Mouse (Mus musculus): ENCODE results near the gene Itfg2. TPM values are rescaled to one million over a fixed set of nuclear protein-coding genes. Genes with fewer than 3 reads are reported as not detected.

The Itfg2 gene
- polyA plus RNA-seq, 1 experiment: 48.1 TPM

DNA sequence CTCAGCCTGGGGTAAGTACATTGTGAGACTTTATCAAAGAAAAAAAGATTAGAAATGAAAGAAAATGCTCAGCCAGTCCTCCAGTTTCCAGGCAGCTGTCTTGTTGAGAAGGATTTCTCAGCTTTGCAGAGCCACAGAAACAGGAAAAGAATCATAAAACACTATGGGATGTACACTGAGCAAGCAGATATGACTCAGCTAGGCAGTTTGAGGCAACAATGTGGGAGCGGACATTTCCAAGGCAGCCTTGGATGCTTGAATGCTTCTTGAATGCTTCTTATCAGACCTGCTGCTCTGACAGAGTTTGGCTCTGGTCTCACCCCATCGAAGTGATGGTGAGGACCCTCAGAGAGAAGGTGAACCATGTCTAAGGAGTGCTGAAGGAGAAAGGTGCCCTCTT is 3.7 kb downstream of the Itfg2 start:
- Histone ChIP-seq H3K27me3 (ENCODE audit: control insufficient read depth, insufficient read depth, low read length) (no peaks in the 10 kb centered on the region), H3K27ac (ENCODE audit: insufficient read depth, low read length) (no peak overlapping the region), H3K4me3 (replicated peaks; ENCODE audit: insufficient read depth, low read depth, low read length) (no peak overlapping the region), H3K4me1 (ENCODE audit: control insufficient read depth, insufficient read depth, low read length) (peaks cover 4% of the 10 kb centered on the region)
- no peak for DNase-seq
- 89% methylated on average over 2 of the region's 2 CpGs for WGBS
- TF ChIP-seq POLR2A (IDR thresholded peaks at IDR 0.05; ENCODE audit: borderline replicate concordance, insufficient read depth, low read length): no peak

- H3K4me3 ChIP-seq (replicated peaks; ENCODE audit: insufficient read depth, low read depth, low read length): no peak overlapping the region
- H3K27me3 ChIP-seq (ENCODE audit: control insufficient read depth, insufficient read depth, low read length): no peaks in the 10 kb centered on the region
- H3K4me1 ChIP-seq (ENCODE audit: control insufficient read depth, insufficient read depth, low read length): peaks cover 4% of the 10 kb centered on the region
- WGBS: 61% methylated on average over 1 of the region's 1 CpGs
- no peak for TF ChIP-seq POLR2A (IDR thresholded peaks at IDR 0.05; ENCODE audit: borderline replicate concordance, insufficient read depth, low read length)
- no peak for TF ChIP-seq CTCF (IDR thresholded peaks at IDR 0.05; ENCODE audit: borderline replicate concordance, insufficient read depth, low read depth, low read length)
- no peak overlapping the region for H3K27ac ChIP-seq (ENCODE audit: insufficient read depth, low read length)
- no peak for DNase-seq
Measured at GRCm38 (mm10) chr6:128418076-128418475, 6.7 kb downstream of the Itfg2 start.

GRCm38 (mm10) chr6:128416169-128416568 is 8.6 kb downstream of the Itfg2 start:
- TF ChIP-seq POLR2A (IDR thresholded peaks at IDR 0.05; ENCODE audit: borderline replicate concordance, insufficient read depth, low read length) (no peak), CTCF (IDR thresholded peaks at IDR 0.05; ENCODE audit: borderline replicate concordance, insufficient read depth, low read depth, low read length) (no peak)
- WGBS: 85% methylated on average over 5 of the region's 5 CpGs
- peaks cover 4% of the 10 kb centered on the region for H3K4me1 ChIP-seq (ENCODE audit: control insufficient read depth, insufficient read depth, low read length)
- no peak overlapping the region for H3K27ac ChIP-seq (ENCODE audit: insufficient read depth, low read length)
- no peak for DNase-seq
- H3K4me3 ChIP-seq (replicated peaks; ENCODE audit: insufficient read depth, low read depth, low read length): no peak overlapping the region
- H3K27me3 ChIP-seq (ENCODE audit: control insufficient read depth, insufficient read depth, low read length): no peaks in the 10 kb centered on the region

DNA sequence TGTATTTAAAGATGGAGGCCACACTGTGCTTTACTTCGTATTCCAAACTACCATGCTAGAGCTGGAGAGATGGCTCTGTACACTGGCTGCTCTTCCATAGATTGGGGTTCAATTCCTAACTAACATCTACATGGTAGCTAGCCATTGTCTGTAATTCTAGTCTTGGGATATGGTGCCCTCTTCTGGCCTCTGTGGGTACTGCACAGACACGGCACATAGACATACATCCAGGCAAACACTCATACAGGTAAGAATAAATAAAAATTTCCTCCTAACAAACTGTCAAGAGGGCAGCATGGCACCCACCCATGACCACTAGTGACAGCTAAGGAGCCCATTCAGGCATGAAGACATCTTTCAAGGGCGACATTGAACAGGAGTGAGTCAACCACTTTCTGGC is 13.6 kb downstream of the Itfg2 start:
- peak; percentile 70 to 83 for DNase-seq
- TF ChIP-seq CTCF (IDR thresholded peaks at IDR 0.05; ENCODE audit: borderline replicate concordance, insufficient read depth, low read depth, low read length) (peak; percentile 89), POLR2A (IDR thresholded peaks at IDR 0.05; ENCODE audit: borderline replicate concordance, insufficient read depth, low read length) (no peak)
- no peaks in the 10 kb centered on the region for H3K4me1 ChIP-seq (ENCODE audit: control insufficient read depth, insufficient read depth, low read length)
- no peaks in the 10 kb centered on the region for H3K27me3 ChIP-seq (ENCODE audit: control insufficient read depth, insufficient read depth, low read length)
- 11% methylated on average over 3 of the region's 3 CpGs for WGBS
- no peak overlapping the region for H3K27ac ChIP-seq (ENCODE audit: insufficient read depth, low read length)
- no peak overlapping the region for H3K4me3 ChIP-seq (replicated peaks; ENCODE audit: insufficient read depth, low read depth, low read length)

- TF ChIP-seq CTCF (IDR thresholded peaks at IDR 0.05; ENCODE audit: borderline replicate concordance, insufficient read depth, low read depth, low read length) (no peak), POLR2A (IDR thresholded peaks at IDR 0.05; ENCODE audit: borderline replicate concordance, insufficient read depth, low read length) (no peak)
- no peak overlapping the region for H3K4me3 ChIP-seq (replicated peaks; ENCODE audit: insufficient read depth, low read depth, low read length)
- WGBS: 95% methylated on average over 13 of the region's 13 CpGs
- H3K27ac ChIP-seq (ENCODE audit: insufficient read depth, low read length): no peak overlapping the region
- H3K27me3 ChIP-seq (ENCODE audit: control insufficient read depth, insufficient read depth, low read length): no peaks in the 10 kb centered on the region
- H3K4me1 ChIP-seq (ENCODE audit: control insufficient read depth, insufficient read depth, low read length): no peaks in the 10 kb centered on the region
- DNase-seq: peak in 1 of 2 experiments; percentile 16
Measured at GRCm38 (mm10) chr6:128410305-128410704, 14.4 kb downstream of the Itfg2 start.

DNA sequence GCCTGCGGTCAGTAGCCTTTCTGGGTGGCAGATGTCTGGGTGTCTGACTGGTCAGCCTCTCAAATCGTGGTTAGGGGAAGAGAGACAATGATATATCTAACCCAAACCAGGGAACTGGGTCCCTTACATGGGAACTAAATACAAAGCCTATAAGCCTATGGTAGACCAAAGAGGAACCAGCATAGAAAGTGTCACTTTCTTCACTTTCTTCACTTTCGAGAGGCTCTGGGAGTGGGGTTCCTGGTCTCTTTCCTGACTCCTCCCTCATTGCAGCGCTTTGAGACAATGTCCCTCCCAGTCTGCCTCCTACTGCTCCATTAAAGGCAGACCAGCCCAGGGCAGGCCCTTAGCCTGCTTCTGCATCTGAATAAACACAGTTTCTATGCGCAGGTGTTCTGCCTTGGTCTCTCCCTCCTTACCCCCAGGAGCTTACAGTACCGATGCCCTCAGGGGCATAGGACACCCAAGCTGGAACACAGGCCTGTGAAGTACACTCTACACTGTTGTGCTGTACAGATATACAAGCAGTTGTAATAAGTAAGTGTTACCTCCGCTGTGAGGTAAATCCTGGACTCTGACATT is 16.1 kb downstream of the Itfg2 start:
- H3K27ac ChIP-seq (ENCODE audit: insufficient read depth, low read length): no peak overlapping the region
- H3K27me3 ChIP-seq (ENCODE audit: control insufficient read depth, insufficient read depth, low read length): no peaks in the 10 kb centered on the region
- WGBS: 87% methylated on average over 7 of the region's 7 CpGs
- no peak overlapping the region for H3K4me3 ChIP-seq (replicated peaks; ENCODE audit: insufficient read depth, low read depth, low read length)
- DNase-seq: no peak
- TF ChIP-seq POLR2A (IDR thresholded peaks at IDR 0.05; ENCODE audit: borderline replicate concordance, insufficient read depth, low read length) (no peak), CTCF (IDR thresholded peaks at IDR 0.05; ENCODE audit: borderline replicate concordance, insufficient read depth, low read depth, low read length) (no peak)
- peaks cover 3% of the 10 kb centered on the region for H3K4me1 ChIP-seq (ENCODE audit: control insufficient read depth, insufficient read depth, low read length)

DNA sequence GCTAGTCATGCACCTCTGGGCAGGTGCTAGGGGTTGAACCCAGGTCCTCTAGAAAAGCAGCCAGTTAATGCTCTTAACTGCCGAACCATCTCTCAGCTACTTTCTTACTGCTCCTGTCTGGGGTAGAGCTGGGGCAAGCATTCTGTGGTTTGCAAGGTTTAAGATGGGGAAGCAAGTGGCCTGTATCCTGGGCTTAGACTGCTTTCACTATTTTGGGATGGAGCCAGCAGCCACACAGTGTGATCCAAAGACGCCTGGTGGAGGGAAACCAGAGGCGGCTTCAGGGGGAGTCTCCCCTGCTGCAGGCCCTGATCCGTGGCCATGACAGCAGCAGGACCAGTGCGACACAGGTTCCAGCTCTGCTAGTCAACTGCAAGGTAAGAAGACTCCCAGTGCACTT is 20.0 kb downstream of the Itfg2 start:
- 28% methylated on average over 5 of the region's 5 CpGs for WGBS
- no peak for DNase-seq
- H3K27me3 ChIP-seq (ENCODE audit: control insufficient read depth, insufficient read depth, low read length): no peaks in the 10 kb centered on the region
- no peak overlapping the region for H3K27ac ChIP-seq (ENCODE audit: insufficient read depth, low read length)
- TF ChIP-seq POLR2A (IDR thresholded peaks at IDR 0.05; ENCODE audit: borderline replicate concordance, insufficient read depth, low read length) (no peak), CTCF (IDR thresholded peaks at IDR 0.05; ENCODE audit: borderline replicate concordance, insufficient read depth, low read depth, low read length) (no peak)
- peaks cover 3% of the 10 kb centered on the region for H3K4me1 ChIP-seq (ENCODE audit: control insufficient read depth, insufficient read depth, low read length)
- no peak overlapping the region for H3K4me3 ChIP-seq (replicated peaks; ENCODE audit: insufficient read depth, low read depth, low read length)

GRCm38 (mm10) chr6:128399421-128400185 is 25.1 kb downstream of the Itfg2 start:
- WGBS: 12% methylated on average over 21 of the region's 21 CpGs

More at GRCm38 (mm10) chr6:128399421-128400185, 25.1 kb downstream of the Itfg2 start:
- peaks cover 6% of the 10 kb centered on the region for H3K4me1 ChIP-seq (ENCODE audit: control insufficient read depth, insufficient read depth, low read length)
- DNase-seq: peak; percentile 72 to 80
- peak overlapping the region; percentile 63 for H3K4me3 ChIP-seq (replicated peaks; ENCODE audit: insufficient read depth, low read depth, low read length)
- TF ChIP-seq CTCF (IDR thresholded peaks at IDR 0.05; ENCODE audit: borderline replicate concordance, insufficient read depth, low read depth, low read length) (no peak), POLR2A (IDR thresholded peaks at IDR 0.05; ENCODE audit: borderline replicate concordance, insufficient read depth, low read length) (0 out of 2 replicates have a peak, but pooled peaks have one; percentile 16)
- no peaks in the 10 kb centered on the region for H3K27me3 ChIP-seq (ENCODE audit: control insufficient read depth, insufficient read depth, low read length)
- H3K27ac ChIP-seq (ENCODE audit: insufficient read depth, low read length): peak overlapping the region; percentile 63

Measured in cerebellum, adult 2 months (tissue).